Mouse (Mus musculus) spleen, postnatal 14 days (tissue): ENCODE measurements at regions not wholly inside any gene's neighbourhood (a gene's known extent, or its start where the extent isn't known, plus 50 kb on each side); places are given as distances from the start of the nearest gene placed in this dataset.
"Not testable (repeated sequence)": the region's sequence is repeated elsewhere in the genome, so short reads cannot be mapped to it uniquely, and the experiment has no call there.

ENCODE experiments used
- DNase-seq, 2 experiments: peaks; one replicate each; pipeline ENCODE4 v3.0.0; 2021 to 2022; ENCODE audit warnings: low spot score in 2 of 2

DNA sequence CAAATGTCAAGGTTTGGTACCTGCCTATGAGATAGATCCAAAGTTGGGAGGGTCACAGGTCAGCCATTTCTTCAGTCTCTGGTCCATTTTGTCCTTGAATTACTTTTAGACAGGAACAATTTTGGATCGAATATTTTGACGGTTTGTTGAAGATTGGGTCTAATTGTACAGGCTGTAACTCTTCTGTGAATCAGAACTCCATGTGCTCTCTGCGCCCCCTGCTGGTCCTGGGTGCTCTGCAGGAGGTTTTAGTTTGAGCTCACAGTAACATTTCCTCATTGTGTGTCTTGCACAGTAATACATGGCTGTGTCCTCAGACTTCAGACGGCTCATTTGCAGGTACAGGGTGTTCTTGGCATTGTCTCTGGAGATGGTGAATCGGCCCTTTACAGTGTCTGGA lies 158.1 kb downstream of the Adam6a start:
- not testable (repeated sequence) for DNase-seq

DNA sequence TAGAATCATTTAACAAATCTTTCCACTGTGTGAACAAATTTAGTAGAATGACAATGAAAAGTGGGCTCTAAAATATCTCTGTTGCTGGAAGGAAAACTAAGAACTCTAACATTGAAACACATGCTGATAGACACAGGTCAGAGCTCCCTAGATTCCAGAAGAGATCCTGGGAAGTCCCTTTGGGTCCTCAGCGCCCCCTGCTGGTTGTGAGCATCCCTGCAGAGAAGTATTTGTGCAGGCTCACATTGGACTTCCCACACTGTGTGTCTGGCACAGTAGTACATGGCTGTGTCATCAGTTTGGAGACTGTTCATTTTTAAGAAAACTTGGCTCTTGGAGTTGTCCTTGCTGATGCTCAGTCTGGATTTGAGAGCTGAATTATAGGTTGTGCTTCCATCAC lies 172.7 kb downstream of the Adam6a start:
- peak in 1 of 2 experiments; percentile 1 for DNase-seq

DNA sequence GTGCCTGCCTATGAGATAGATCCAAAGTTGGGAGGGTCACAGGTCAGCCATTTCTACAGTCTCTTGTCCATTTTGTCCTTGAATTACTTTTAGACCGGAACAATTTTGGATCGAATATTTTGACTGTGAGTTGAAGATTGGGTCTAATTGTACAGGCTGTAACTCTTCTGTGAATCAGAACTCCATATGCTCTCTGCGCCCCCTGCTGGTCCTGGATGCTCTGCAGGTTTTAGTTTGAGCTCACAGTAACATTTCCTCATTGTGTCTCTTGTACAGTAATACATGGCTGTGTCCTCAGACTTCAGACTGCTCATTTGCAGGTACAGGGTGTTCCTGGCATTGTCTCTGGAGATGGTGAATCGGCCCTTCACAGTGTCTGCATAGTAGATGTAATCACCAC lies 192.1 kb downstream of the Adam6a start:
- DNase-seq, result peak in 1 of 2 experiments; percentile 2

DNA sequence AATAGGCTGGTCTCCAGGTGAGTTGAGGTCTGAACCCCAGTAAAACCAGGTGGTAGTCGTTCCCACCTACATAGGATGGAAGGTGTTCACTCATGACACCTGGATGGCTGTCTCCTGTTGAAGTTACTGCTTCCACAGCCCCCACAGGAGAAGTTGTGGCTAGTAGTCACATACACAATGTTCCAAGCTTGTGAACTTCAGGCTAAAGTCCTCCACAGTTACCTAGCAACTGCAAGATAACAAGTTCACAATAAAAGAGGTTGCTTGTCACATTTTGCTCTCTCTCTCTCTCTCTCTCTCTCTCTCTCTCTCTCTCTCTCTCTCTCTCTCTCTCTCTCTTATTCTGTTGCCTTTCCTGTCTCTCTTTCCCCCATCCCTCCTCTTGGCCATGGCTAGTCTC lies 202.6 kb downstream of the Adam6a start:
- DNase-seq, result no peak

DNA sequence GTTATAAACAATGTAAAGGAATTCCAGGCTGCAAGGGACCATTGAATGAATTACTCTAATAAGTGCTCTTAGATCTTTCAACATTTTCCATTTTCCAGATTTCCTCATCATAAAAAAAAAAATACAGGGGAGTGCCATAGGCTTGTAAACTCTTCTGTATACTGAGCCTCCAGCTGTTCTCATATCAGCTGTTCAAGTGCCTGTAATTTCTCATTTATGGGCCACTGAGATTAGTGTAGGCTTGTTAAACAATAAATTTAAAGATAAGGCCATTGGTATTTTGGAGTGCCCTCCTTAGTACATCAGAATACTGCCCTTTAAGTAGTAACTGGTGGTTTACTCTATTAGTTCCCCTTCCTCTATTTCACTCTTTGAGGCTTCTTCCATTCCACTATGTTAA lies 204.3 kb downstream of the Adam6a start:
- DNase-seq, result no peak

DNA sequence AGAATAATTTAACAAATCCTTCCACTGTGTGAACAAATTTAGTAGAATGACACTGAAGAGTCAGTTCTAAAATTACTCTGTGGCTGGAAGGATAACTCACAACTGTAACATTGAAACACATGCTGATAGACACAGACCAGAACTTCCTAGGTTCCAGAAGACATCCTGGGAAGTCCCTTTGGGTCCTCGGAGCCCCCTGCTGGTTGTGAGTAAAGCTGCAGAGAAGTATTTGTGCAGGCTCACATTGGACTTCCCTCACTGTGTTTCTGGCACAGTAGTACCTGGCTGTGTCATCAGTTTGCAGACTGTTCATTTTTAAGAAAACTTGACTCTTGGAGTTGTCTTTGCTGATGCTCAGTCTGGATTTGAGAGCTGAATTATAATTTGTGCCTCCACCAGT lies 225.9 kb downstream of the Adam6a start:
- no peak for DNase-seq

DNA sequence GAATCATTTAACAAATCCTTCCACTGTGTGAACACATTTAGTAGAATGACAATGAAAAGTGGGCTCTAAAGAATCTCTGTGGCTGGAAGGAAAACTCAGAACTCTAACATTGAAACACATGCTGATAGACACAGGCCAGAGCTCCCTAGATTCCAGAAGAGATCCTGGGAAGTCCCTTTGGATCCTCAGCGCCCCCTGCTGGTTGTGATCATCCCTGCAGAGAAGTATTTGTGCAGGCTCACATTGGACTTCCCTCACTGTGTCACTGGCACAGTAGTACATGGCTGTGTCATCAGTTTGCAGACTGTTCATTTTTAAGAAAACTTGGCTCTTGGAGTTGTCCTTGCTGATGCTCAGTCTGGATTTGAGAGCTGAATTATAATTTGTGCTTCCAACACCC lies 252.2 kb downstream of the Adam6a start:
- not testable (repeated sequence) for DNase-seq

DNA sequence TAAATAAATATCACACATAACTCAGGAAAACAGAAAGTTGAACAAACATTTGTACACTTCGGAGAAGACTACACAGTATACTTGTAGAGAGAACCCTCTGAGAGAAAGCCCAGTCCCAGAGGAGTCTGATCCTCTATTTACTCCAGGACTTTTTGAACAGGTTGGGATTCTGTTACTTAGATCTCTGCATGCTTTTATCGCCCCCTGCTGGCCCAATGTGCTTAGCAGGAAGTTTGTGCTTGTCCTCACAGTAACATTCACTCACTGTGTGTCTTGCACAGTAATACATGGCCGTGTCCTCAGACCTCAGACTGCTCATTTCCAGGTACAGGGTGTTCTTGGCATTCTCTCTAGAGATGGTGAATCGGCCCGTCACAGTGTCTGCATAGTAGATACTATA lies 282.7 kb downstream of the Adam6a start:
- DNase-seq, result no peak

DNA sequence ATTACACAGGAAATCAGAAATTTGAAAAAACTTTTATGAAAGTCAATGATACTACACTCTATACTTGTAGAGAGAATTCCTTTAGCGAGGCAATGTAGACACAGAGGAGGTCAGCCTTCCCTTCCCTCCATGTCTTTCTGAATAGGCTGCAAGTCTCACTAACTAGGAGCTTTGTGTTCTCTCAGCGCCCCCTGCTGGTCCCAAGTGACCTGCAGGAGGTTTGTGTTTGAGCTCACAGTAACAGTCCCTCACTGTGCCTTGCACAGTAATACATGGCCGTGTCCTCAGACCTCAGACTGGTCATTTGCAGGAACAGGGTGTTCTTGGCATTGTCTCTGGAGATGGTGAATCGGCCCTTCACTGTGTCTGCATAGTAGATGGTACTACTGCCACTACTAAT lies 315.2 kb downstream of the Adam6a start:
- DNase-seq, result peak in 1 of 2 experiments; percentile 14

DNA sequence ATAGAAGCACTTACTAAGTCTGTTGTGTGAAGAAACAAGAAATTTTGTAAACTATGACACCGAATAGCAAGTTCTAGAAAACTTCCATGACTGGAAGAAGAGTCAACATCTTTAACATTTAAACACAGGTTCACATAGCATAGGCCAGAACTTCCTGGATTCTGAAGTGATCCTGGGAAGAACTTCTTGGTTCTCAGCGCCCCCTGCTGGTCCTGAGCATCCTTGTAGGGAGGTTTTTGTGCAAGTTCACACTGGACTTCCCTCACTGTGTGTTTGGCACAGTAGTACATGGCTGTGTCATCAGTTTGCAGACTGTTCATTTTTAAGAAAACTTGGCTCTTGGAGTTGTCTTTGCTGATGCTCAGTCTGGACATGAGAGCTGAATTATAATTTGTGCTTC lies 335.1 kb downstream of the Adam6a start:
- peak in 1 of 2 experiments; percentile 5 for DNase-seq

DNA sequence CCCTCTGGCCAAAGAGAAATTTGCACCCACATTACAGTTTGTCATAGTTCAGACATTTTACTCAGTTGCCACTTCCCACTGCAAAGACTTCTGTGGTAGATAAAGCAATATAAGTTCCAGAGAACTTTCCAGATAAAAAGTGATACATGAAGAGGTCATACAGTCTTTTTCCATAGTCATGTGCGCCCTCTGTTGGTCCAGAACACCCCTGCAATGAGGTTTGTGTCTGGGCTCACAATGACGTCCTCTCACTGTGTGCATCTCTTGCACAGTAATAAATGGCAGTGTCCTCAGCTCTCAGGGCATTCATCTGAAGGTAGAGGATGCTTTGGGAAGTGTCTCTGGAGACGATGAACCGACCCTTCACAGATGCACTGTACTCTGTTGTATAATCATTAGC lies 352.4 kb downstream of the Adam6a start:
- DNase-seq, result no peak

DNA sequence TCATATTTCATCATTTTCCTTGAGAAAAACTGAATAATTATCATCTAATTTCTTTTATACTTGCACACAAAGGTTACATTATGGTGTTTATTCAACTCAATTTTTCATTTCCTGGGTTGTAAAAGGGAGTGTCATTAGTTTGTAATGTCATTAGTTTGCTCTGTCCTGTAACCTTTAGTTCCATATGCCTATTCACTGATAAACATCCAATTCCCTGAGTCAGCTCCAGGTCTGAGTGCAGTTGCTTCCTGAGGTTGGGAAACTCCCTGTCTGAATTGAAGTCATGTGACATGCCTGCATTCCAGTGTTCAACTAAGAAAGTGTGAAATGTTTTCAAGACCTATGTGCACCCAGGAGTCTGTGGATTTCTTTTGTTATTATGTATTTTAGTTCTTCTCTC lies 362.8 kb downstream of the Adam6a start:
- no peak for DNase-seq

DNA sequence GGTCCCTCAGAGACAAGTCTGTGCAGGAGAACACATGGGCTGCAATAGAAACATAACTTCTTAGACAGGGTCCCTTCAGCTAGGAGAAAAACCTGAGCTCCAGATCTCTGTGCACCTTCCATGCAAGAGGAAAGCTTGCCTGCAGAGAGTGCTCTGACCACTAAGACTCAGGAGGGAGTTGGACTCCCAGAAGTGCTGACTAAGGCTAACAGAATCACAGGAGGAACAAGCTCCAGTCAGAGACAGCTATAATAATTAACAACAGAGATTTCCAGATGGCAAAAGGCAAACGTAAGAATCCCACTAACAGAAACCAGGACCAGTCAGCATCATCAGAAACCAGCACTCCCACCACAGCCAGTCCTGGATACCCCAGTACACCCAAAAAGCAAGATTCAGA lies 364.0 kb downstream of the Adam6a start:
- DNase-seq, result no peak

DNA sequence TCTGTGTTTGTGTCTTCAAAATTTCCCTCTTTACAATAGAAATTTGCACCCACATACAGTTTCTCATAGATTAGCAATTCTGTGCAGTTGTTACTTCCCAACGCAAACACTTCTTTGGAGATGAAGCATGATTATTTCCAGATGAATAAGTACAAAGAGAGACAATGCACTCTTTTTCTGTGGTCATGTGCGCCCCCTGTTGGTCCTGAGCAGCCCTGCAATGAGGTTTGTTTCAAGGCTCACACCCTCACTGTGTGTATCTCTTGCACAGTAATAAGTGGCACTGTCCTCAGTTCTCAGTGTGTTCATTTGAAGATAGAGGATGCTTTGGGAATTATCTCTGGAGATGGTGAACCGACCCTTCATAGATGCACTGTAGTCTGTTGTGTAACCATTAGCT lies 368.1 kb downstream of the Adam6a start:
- no peak for DNase-seq

DNA sequence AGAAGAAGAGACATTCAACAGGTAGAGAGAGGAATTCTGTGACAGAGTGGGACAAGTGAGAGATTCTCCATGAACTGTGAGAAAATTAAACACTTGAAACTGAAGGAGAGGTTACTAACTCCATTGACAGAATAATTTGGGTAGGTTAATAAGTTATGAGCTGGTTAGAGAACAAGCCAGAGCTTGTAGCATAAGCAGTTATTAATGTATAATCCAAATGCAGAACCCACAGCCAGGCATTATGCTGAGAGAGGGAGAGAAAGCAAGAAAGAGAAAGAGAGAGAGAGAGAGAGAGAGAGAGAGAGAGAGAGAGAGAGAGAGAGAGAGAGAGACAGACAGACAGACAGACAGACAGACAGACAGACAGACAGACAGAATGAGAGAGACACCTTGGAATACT lies 397.0 kb downstream of the Adam6a start:
- no peak for DNase-seq

DNA sequence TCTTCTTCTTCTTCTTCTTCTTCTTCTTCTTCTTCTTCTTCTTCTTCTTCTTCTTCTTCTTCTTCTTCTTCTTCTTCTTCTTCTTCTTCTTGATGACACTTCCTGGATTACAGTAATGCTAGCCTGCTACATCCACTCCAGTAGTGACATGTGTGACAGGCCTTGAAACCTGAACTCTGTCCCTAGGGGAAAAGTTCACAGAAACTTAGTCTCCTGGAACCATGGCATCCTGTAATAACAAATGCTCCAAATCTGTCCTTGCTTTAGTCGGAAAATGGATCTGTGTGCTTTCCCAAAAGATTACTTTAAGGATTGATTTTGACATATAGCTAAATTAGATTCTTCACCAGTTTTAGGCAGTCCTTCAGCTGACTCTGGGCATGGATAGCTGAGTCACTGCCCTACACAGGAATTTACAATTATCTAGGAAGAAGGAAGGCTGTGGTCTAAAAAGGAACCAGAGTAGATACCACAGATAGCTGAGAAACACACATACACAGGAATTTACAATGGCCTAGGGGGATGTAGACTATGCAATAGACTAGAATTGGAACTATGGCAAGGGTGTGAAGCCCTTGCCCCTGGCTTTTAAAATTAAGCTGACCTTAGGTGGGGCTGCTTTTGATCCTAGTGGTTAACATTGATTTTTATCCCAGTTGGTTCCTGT lies 400.1 kb downstream of the Adam6a start:
- not testable (repeated sequence) for DNase-seq

DNA sequence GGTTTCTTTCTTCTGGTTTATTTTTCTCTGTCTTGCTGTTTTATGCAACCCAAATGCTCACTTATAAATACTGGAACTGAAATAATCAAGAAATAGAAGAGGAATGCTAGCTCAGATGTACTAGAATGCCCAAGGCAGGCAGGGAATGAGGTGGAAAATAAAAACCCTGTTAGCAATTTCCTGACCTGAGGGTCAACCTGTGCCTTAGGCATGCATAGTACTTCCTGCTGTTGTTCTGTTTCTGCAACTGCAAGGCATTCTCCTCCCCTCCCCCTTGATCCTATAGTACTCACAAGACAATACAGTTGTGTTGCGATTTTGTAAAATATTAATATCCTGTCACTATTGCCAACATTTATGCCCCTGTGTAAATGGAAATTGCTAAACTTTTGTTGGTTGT lies 402.1 kb downstream of the Adam6a start:
- not testable (repeated sequence) for DNase-seq

DNA sequence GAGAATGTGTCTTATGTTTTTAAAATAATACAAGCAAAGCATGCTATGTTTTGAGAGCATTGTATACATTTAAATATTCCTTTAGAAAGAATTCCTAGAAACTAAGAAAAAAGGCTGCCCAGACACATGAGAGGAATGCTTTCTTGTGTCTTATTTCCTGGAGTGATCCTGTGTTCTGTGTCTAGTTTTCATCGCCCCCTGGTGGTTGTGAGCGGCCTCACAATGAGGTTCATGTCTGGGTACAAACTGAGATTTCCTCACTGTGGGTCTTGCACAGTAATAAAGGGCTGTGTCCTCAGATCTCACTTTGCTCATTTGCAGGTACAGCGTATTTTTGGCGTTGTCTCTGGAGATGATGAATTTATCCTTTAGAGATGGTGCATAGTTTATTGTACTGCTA lies 404.3 kb downstream of the Adam6a start:
- DNase-seq, result not testable (repeated sequence)

DNA sequence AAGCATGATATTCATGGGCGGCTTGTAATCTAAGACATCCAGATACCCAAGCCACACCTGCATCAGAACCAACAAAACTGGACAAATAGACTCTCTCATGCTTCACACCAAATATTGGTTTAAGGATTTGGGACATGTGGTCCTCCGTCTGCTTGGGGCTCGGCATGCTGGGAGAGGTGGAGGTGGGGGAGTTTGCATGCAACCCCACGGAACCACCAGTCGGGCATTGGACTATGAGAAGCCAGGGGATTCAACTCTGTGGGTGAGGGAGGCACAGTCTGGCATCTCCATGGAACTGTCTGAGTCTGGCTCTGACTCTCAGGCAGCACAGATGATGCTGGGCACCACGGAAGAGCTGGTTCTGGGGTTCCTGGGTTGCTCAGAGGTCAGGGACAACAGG lies 430.6 kb downstream of the Adam6a start:
- no peak for DNase-seq

DNA sequence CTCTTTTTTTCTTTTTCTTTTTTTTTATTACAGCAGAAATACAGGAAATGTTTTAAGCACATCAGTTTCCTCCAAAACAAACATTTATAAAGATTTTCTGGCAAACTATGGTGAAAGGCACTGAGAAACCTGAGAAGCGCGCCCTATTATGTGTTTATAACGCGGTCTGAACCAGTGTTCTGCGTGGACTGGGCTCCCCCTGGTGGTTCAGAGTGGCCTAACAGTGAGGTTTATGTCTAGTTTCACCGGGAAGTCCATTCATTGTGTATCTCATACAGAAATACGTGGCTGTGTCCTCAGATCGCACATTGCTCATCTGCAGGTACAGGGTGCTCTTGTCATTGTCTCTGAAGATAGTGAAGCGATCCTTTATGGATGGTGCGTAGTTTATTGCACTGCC lies 437.9 kb downstream of the Adam6a start:
- DNase-seq, result peak; percentile 61 to 78

DNA sequence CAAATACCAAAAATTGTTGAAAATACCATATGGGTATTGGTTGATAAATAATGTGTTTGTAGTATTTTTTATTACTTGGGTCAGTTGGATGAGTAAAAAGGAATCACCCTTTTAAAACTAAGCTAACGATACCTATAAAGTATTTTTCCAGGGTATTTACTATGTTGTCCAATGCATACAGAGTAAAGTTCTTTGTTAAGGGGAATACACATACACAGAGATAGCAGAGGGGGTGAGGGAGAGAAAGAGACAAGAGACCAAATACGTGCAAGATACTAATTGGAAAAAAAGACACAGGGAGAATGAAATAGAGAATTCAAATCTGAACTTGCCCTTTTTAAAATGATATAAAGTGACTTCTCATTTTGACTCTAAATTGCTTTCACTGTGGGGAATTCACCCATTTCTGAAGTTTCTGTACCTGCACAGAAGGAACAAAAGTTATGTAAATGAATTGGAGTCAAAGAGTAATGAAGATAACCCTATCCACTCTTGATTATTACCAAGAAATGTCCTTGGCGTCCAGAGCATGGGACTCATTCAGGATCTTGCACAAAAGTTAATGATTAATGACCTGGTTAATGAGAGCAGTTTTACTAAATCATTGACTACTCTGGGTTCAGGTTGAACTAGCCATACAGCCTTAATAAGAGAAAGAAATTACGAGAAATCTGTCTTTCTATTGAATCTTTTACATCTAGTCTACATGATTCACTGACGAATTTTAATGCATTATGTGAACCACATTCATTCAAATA lies 443.7 kb downstream of the Adam6a start:
- no peak for DNase-seq

DNA sequence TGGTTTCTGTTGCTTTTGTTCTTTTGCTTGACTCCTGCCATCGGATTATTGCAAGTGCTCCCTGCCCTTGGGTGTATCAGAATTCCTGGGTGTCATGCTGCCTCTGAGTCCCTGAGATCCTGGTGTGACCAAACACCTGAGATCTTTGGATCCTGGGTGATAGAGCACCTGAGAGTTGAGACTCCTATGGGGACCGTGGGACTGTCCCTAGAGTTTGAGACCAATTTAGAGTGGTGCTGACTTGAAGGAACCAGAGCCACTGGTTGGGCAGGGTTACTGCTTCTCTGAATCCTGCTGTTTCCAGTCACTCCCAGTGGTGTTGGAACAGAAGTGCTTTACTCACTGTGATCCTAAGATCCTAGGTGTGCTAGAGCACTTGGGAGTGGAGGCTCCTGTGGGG lies 448.7 kb downstream of the Adam6a start:
- DNase-seq, result no peak

DNA sequence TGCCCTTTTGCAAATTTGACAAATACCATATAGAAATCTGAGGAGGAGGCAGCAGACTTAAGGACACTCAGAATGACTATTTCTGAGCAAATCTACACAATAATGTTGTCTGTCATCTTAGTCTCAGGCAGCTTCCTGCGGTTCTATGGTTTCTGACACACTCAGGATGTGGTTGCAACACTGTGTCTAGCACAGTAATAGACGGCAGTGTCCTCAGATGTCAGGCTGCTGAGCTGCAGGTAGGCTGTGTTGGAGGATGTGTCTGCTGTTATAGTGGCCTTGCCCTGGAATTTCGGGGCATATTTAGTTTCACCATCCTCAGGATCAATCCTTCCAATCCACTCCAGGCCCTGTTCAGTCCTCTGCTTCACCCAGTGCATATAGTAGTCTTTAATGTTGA lies 450.6 kb downstream of the Adam6a start:
- DNase-seq, result not testable (repeated sequence)

DNA sequence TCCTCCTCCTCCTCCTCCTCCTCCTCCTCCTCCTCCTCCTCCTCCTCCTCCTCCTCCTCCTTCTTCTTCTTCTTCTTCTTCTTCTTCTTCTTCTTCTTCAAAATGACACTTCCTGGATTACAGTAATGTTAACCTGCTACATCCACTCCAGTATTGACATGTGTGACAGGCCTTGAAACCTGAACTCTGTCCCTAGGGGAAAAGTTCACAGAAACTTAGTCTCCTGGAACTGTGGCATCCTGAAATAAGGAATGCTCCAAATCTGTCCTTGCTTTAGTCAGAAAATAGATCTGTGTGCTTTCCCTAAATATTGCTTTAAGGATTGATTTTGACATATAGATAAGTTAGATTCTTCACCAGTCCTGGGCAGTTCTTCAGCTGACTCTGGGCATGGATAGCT lies 464.8 kb downstream of the Adam6a start:
- DNase-seq, result not testable (repeated sequence)
